Mouse (Mus musculus) embryonic facial prominence, embryonic 13.5 days (tissue): ENCODE results near the gene Kcnn3. TPM values are rescaled to one million over a fixed set of nuclear protein-coding genes. Genes with fewer than 3 reads are reported as not detected.

Source experiments
- ATAC-seq: fragments of 200-750 bp; cut with Nextera tagmentation; 2 replicates; pipeline ENCODE4 v1.8.0; 2017; ENCODE audit warnings: low read depth; ENCODE audit not compliant: insufficient number of reproducible peaks, insufficient read depth, low FRiP score, low TSS enrichment
- H3K27ac ChIP-seq: fragments of 300-500 bp; sonication (generic); 2 replicates; pipeline ENCODE4 v1.5.1; 2015; ENCODE audit warnings: moderate library complexity, mild to moderate bottlenecking, inconsistent platforms
- H3K27me3 ChIP-seq: fragments of 300-500 bp; sonication (generic); 2 replicates; pipeline ENCODE4 v1.6.1; 2015; ENCODE audit warnings: mild to moderate bottlenecking, inconsistent platforms
- H3K36me3 ChIP-seq: fragments of 300-500 bp; sonication (generic); 2 replicates; pipeline ENCODE4 v1.6.1; 2015; ENCODE audit warnings: mild to moderate bottlenecking, inconsistent platforms
- H3K4me1 ChIP-seq: fragments of 300-500 bp; sonication (generic); 2 replicates; pipeline ENCODE4 v1.6.1; 2015; ENCODE audit warnings: inconsistent platforms
- H3K4me2 ChIP-seq: fragments of 300-500 bp; sonication (generic); 2 replicates; pipeline ENCODE4 v1.6.1; 2015; ENCODE audit warnings: moderate library complexity, mild to moderate bottlenecking, inconsistent platforms
- H3K4me3 ChIP-seq: fragments of 300-500 bp; sonication (generic); 2 replicates; pipeline ENCODE4 v1.5.1; 2015; ENCODE audit warnings: mild to moderate bottlenecking, inconsistent platforms
- H3K9ac ChIP-seq: fragments of 300-500 bp; sonication (generic); 2 replicates; pipeline ENCODE4 v1.6.1; 2015; ENCODE audit warnings: mild to moderate bottlenecking, inconsistent platforms
- H3K9me3 ChIP-seq: fragments of 300-500 bp; sonication (generic); 2 replicates; pipeline ENCODE4 v1.6.1; 2016; ENCODE audit warnings: inconsistent platforms
- WGBS: fragments of 180-500 bp; shearing (Covaris S2); methylation state at CpG from one replicate; pipeline ENCODE4 v1.1.7; 2015; ENCODE audit warnings: mixed read lengths; 5-methylcytosine and 5-hydroxymethylcytosine counted together
- polyA plus RNA-seq: library from polyadenylated mRNA; unstranded; fragments of >200 nt; fragmentation: Nextera tagmentation; extraction: Ambion mirVana; gene quantifications from 2 replicates; pipeline ENCODE4 v1.2.1, GENCODE M21; 2015

Gene Kcnn3
- polyA plus RNA-seq, 1 experiment from 2014 or later = 1.5 TPM

DNA sequence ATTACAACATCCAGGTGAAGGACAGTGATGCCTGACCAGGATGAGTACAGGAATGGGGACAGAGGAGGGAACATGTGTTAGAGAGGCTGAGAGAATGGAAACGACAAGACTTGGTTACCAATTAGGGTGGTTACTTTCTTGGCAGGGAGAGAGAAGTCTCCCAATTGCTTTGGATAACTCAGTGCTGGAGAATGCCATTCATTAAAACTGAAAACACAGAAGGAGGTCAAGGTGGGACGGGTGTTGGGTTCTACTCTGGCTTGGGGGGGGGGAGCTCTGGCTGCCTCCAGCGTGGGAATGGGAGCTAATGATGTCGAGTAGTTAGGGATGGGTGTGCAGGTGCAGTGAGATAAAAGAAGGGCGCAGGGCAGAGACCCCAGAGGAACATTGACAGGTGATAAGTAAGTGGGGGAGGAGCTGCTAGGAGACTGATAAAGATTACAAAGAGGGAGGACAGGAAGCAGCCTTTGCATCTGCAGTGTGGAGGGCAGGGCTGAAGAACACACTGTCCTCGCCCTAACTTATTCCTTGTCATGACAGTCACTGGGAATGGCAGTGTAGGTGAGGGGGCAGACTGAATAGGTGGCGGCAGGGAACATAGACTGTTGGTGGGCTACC is 49.9 kb downstream of the Kcnn3 start:
- Histone ChIP-seq H3K4me1 (peaks cover 5% of the 10 kb centered on the region; the same call in 1 of the 2 replicates), H3K4me2 (no peak overlapping the region), H3K27me3 (no peaks in the 10 kb centered on the region), H3K9ac (no peak overlapping the region), H3K4me3 (no peak overlapping the region), H3K36me3 (no peaks in the 10 kb centered on the region), H3K9me3 (no peaks in the 10 kb centered on the region), H3K27ac (no peak overlapping the region)
- 61% methylated on average over 7 of the region's 7 CpGs for WGBS
- no peak for ATAC-seq

GRCm38 (mm10) chr3:89570362-89570761 is 50.4 kb downstream of the Kcnn3 start:
- Histone ChIP-seq H3K27me3 (no peaks in the 10 kb centered on the region), H3K27ac (no peak overlapping the region), H3K4me1 (peaks cover 2% of the 10 kb centered on the region; the same call in 1 of the 2 replicates), H3K9me3 (0 out of 2 replicates have a peak, but pooled peaks cover 2% of the 10 kb centered on the region), H3K4me3 (no peak overlapping the region), H3K4me2 (no peak overlapping the region), H3K36me3 (no peaks in the 10 kb centered on the region), H3K9ac (no peak overlapping the region)
- WGBS = 75% methylated on average over 3 of the region's 3 CpGs
- no peak for ATAC-seq

- WGBS = 72% methylated on average over 2 of the region's 2 CpGs
- no peak overlapping the region for H3K9ac ChIP-seq
- H3K4me2 ChIP-seq = no peak overlapping the region
- no peak overlapping the region for H3K4me3 ChIP-seq
- no peaks in the 10 kb centered on the region for H3K36me3 ChIP-seq
- no peak overlapping the region for H3K27ac ChIP-seq
- H3K4me1 ChIP-seq = 0 out of 2 replicates have a peak, but pooled peaks cover 4% of the 10 kb centered on the region
- ATAC-seq = no peak
- H3K9me3 ChIP-seq = 0 out of 2 replicates have a peak, but pooled peaks cover 3% of the 10 kb centered on the region
- H3K27me3 ChIP-seq = no peaks in the 10 kb centered on the region
Measured at GRCm38 (mm10) chr3:89574260-89574659, 54.3 kb downstream of the Kcnn3 start.

DNA sequence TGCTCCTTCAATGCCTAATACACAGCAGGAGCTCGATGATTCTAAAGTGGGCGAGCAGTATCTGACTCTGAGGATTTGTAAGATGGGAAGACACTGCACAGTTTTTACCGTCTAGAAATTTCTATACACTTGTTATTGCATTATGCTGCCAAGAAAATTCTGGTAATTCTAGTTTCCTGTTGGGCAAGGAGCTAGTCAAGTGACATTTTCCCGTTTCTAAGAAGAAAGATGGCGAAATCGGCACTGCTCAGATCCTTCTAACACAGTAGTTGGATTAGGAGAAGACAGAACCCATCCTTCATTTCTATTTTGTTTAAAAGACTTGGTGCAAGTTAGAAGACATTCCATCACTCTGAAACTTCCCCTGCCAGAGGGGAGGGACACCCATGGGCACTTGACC is 56.4 kb downstream of the Kcnn3 start:
- H3K4me3 ChIP-seq = no peak overlapping the region
- no peak overlapping the region for H3K9ac ChIP-seq
- no peaks in the 10 kb centered on the region for H3K27me3 ChIP-seq
- ATAC-seq = no peak
- H3K9me3 ChIP-seq = 0 out of 2 replicates have a peak, but pooled peaks cover 3% of the 10 kb centered on the region
- H3K4me2 ChIP-seq = no peak overlapping the region
- no peaks in the 10 kb centered on the region for H3K36me3 ChIP-seq
- 0 out of 2 replicates have a peak, but pooled peaks cover 4% of the 10 kb centered on the region for H3K4me1 ChIP-seq
- H3K27ac ChIP-seq = no peak overlapping the region
- WGBS = 86% methylated on average over 6 of the region's 6 CpGs

DNA sequence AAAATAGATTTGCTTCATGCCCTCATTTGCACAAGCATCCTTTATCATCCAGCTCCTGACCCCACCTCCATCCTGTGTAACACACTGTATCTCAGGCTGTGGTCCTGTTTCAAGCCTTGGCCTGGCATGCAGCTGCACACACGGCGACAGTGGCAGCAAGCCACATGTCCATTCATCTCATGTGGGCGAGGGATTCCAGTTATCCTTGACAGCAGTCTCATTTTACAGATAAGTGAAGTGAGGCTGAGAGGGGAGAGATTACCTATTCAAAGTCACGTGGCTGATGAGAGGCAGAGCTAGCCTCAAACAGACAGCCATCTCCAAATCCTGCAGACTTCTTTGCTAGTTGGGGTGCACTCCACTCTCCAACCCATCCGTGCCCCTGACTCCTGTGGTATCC is 57.2 kb downstream of the Kcnn3 start:
- 0 out of 2 replicates have a peak, but pooled peaks cover 4% of the 10 kb centered on the region for H3K4me1 ChIP-seq
- 77% methylated on average over 5 of the region's 5 CpGs for WGBS

DNA sequence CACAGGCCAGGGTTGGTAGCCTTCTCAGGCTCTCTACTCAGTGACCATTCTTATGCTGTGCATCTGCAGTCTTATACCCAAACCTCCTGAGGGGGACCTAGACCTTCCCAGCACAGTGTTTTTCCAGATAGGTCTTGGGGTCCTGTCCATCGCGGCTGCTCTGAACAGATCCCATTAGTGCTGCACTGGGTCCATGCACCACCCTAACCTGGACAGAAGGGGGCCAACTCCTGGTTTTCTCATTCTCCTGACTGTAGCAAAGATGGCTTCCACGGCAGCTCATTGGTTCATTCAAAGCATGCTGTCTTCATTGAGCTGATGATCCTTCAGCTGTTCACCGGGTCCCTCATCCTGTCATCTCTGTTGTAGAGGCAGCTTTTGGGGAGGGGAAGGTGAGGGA is 58.1 kb downstream of the Kcnn3 start:
- Histone ChIP-seq H3K36me3 (no peaks in the 10 kb centered on the region), H3K27me3 (no peaks in the 10 kb centered on the region), H3K4me1 (0 out of 2 replicates have a peak, but pooled peaks cover 4% of the 10 kb centered on the region), H3K9me3 (0 out of 2 replicates have a peak, but pooled peaks cover 3% of the 10 kb centered on the region), H3K9ac (no peak overlapping the region), H3K27ac (no peak overlapping the region), H3K4me2 (no peak overlapping the region), H3K4me3 (no peak overlapping the region)
- ATAC-seq = no peak
- 75% methylated on average over 4 of the region's 4 CpGs for WGBS

More for the DNA sequence above, 57.2 kb downstream of the Kcnn3 start:
- H3K36me3 ChIP-seq = no peaks in the 10 kb centered on the region
- no peak for ATAC-seq
- H3K27me3 ChIP-seq = no peaks in the 10 kb centered on the region
- H3K9me3 ChIP-seq = 0 out of 2 replicates have a peak, but pooled peaks cover 3% of the 10 kb centered on the region
- no peak overlapping the region for H3K4me2 ChIP-seq
- H3K27ac ChIP-seq = no peak overlapping the region
- H3K4me3 ChIP-seq = no peak overlapping the region
- no peak overlapping the region for H3K9ac ChIP-seq

GRCm38 (mm10) chr3:89578803-89579202 is 58.8 kb downstream of the Kcnn3 start:
- Histone ChIP-seq H3K36me3 (no peaks in the 10 kb centered on the region), H3K9ac (no peak overlapping the region), H3K9me3 (0 out of 2 replicates have a peak, but pooled peaks cover 3% of the 10 kb centered on the region), H3K4me2 (no peak overlapping the region), H3K27ac (no peak overlapping the region), H3K27me3 (no peaks in the 10 kb centered on the region), H3K4me1 (0 out of 2 replicates have a peak, but pooled peaks cover 4% of the 10 kb centered on the region), H3K4me3 (no peak overlapping the region)
- ATAC-seq = no peak
- 36% methylated on average over 10 of the region's 10 CpGs for whole genome bisulfite sequencing

GRCm38 (mm10) chr3:89584254-89584653 is 64.3 kb downstream of the Kcnn3 start:
- Histone ChIP-seq H3K4me1 (peaks cover 12% of the 10 kb centered on the region), H3K9ac (no peak overlapping the region), H3K27ac (no peak overlapping the region), H3K9me3 (no peaks in the 10 kb centered on the region), H3K36me3 (no peaks in the 10 kb centered on the region), H3K27me3 (no peaks in the 10 kb centered on the region), H3K4me2 (no peak overlapping the region), H3K4me3 (no peak overlapping the region)
- ATAC-seq = no peak
- WGBS = 48% methylated on average over 4 of the region's 4 CpGs

DNA sequence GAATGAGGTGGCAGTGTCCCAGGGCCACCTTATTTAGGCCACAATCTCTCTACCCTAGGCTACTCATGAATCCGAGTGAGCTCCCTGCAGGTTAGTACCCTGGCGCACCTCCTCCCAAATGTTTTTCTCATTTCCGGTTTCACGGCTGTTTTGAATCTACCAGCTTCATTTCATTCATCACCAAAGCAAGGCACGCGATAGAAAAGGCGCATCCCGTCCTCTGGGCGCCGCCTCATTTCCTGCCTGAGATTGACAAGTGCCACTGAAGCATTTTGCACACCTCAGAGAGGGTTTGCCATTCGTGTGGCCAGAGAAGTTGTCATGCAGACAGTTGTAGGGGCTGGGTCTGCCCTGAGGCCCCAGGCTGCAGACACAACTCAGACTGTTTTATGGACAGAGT is 68.5 kb downstream of the Kcnn3 start:
- peaks cover 26% of the 10 kb centered on the region for H3K4me1 ChIP-seq
- ATAC-seq = no peak
- no peaks in the 10 kb centered on the region for H3K27me3 ChIP-seq
- H3K27ac ChIP-seq = no peak overlapping the region
- H3K9me3 ChIP-seq = no peaks in the 10 kb centered on the region
- no peaks in the 10 kb centered on the region for H3K36me3 ChIP-seq
- H3K4me2 ChIP-seq = no peak overlapping the region
- 32% methylated on average over 11 of the region's 11 CpGs for WGBS
- no peak overlapping the region for H3K4me3 ChIP-seq
- H3K9ac ChIP-seq = no peak overlapping the region

DNA sequence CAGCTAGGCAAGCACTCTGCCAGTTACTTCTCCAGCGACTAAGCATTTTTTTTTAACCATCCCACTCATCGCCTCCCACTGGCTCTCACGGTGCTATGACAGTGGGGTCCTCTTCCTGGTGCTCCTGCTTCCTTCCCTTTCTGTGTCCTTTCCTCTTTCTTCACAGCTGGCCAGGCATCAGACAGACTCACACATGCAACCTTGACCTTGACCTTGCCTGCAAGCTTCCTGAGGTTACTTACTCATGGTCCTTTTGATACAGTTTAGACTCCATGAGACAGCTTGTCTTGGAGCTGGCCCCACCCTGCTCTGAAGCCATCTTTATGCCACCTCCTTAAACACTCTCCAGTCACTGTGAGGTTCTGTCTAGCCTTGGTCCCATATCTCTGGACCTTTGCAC is 69.4 kb downstream of the Kcnn3 start:
- 75% methylated on average over 3 of the region's 3 CpGs for WGBS
- Histone ChIP-seq H3K4me1 (peaks cover 27% of the 10 kb centered on the region), H3K9ac (no peak overlapping the region), H3K4me3 (no peak overlapping the region), H3K27me3 (no peaks in the 10 kb centered on the region), H3K4me2 (no peak overlapping the region), H3K36me3 (no peaks in the 10 kb centered on the region), H3K27ac (no peak overlapping the region), H3K9me3 (no peaks in the 10 kb centered on the region)
- ATAC-seq = no peak

DNA sequence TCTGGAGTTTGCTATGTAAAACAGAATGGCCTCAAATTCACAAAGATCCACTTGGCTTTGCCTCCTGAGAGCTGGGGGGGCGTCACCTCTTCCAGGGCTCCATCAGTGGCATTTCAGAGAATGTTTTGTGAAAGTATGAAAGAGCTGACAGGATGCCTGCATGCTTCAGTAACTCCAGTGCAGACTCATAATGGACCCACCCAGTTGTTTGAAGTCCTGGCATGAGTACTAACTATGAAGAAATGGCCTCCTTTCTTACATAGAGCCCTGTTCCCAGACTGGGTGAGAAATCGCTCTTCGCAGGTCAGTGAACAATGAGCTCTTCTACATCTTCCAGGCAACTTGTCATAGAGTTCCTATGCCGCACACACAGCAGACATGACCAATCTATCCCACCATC is 70.4 kb downstream of the Kcnn3 start:
- Histone ChIP-seq H3K4me3 (no peak overlapping the region), H3K27me3 (no peaks in the 10 kb centered on the region), H3K4me1 (peaks cover 35% of the 10 kb centered on the region), H3K9ac (no peak overlapping the region), H3K4me2 (no peak overlapping the region), H3K9me3 (no peaks in the 10 kb centered on the region), H3K36me3 (no peaks in the 10 kb centered on the region), H3K27ac (no peak overlapping the region)
- WGBS = 92% methylated on average over 4 of the region's 4 CpGs
- ATAC-seq = no peak

DNA sequence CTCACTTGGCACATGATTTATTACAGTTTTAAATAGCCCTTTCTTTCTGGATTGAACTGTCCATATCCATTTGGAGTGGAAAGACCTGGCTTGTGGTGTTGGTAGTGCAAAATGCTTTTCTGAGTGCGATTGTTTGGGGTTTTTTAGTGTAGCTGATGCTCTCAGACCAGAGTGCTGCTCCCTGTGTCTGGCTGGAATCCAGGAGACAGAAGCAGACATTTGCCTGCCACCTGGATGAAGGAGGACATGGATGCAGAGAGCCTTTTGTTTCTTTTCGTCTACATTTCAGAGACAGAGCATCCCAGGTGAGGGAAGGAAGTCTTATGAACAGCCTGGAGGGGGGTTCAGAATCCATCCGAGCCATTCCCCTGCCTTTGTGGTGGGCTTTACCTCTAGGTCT is 71.5 kb downstream of the Kcnn3 start:
- no peak for ATAC-seq
- no peak overlapping the region for H3K4me3 ChIP-seq
- no peak overlapping the region for H3K27ac ChIP-seq
- no peaks in the 10 kb centered on the region for H3K36me3 ChIP-seq
- WGBS = 53% methylated on average over 3 of the region's 3 CpGs
- no peak overlapping the region for H3K4me2 ChIP-seq
- peaks cover 35% of the 10 kb centered on the region for H3K4me1 ChIP-seq
- H3K9ac ChIP-seq = no peak overlapping the region
- no peaks in the 10 kb centered on the region for H3K9me3 ChIP-seq
- no peaks in the 10 kb centered on the region for H3K27me3 ChIP-seq
